Mouse (Mus musculus) kidney, embryonic 16.5 days (tissue): Measurements from ENCODE around the gene Atg3. TPM values are rescaled to one million over a fixed set of nuclear protein-coding genes. Genes with fewer than 3 reads are reported as not detected.

ENCODE experiments used
- ATAC-seq: fragments of 200-750 bp; cut with Nextera tagmentation; 2 replicates; pipeline ENCODE4 v1.8.0; 2017; ENCODE audit warnings: moderate TSS enrichment; ENCODE audit not compliant: low FRiP score, low TSS enrichment
- H3K27ac ChIP-seq: fragments of 300-500 bp; sonication (generic); 2 replicates; pipeline ENCODE4 v1.5.1; 2014; ENCODE audit warnings: low read length
- H3K27me3 ChIP-seq: fragments of 300-500 bp; sonication (generic); 2 replicates; pipeline ENCODE4 v1.6.1; 2014; ENCODE audit warnings: low read length, control low read depth, mixed read lengths; ENCODE audit not compliant: insufficient read depth
- H3K36me3 ChIP-seq: fragments of 300-500 bp; sonication (generic); 2 replicates; pipeline ENCODE4 v1.6.1; 2014; ENCODE audit warnings: low read length, control low read depth, mixed read lengths; ENCODE audit not compliant: insufficient read depth
- H3K4me1 ChIP-seq: fragments of 300-500 bp; sonication (generic); 2 replicates; pipeline ENCODE4 v1.6.1; 2014; ENCODE audit warnings: low read length, control low read depth, mixed read lengths; ENCODE audit not compliant: insufficient read depth
- H3K4me2 ChIP-seq: fragments of 300-500 bp; sonication (generic); replicated peaks from 2 replicates; pipeline ENCODE4 v1.6.1; 2014; ENCODE audit warnings: low read depth, low read length
- H3K4me3 ChIP-seq: fragments of 300-500 bp; sonication (generic); 2 replicates; pipeline ENCODE4 v1.5.1; 2014; ENCODE audit warnings: mild to moderate bottlenecking, low read length
- H3K9ac ChIP-seq: fragments of 300-500 bp; sonication (generic); replicated peaks from 2 replicates; pipeline ENCODE4 v1.6.1; 2014; ENCODE audit warnings: low read length
- H3K9me3 ChIP-seq: fragments of 300-500 bp; sonication (generic); 2 replicates; pipeline ENCODE4 v1.6.1; 2016; ENCODE audit warnings: low read length, control low read depth
- WGBS: fragments of 180-500 bp; shearing (Covaris S2); extraction: QIAGEN DNeasy Blood & Tissue Kit; methylation state at CpG from one replicate; pipeline ENCODE4 v1.1.7; 2014; 5-methylcytosine and 5-hydroxymethylcytosine counted together
- polyA plus RNA-seq: library from polyadenylated mRNA; unstranded; fragments of >200 nt; fragmentation: Nextera tagmentation; extraction: Ambion mirVana; gene quantifications from 2 replicates; pipeline ENCODE4 v1.2.1, GENCODE M21; 2015

Gene Atg3
- polyA plus RNA-seq = 30.9 and 37.0 TPM in 2 replicates

DNA sequence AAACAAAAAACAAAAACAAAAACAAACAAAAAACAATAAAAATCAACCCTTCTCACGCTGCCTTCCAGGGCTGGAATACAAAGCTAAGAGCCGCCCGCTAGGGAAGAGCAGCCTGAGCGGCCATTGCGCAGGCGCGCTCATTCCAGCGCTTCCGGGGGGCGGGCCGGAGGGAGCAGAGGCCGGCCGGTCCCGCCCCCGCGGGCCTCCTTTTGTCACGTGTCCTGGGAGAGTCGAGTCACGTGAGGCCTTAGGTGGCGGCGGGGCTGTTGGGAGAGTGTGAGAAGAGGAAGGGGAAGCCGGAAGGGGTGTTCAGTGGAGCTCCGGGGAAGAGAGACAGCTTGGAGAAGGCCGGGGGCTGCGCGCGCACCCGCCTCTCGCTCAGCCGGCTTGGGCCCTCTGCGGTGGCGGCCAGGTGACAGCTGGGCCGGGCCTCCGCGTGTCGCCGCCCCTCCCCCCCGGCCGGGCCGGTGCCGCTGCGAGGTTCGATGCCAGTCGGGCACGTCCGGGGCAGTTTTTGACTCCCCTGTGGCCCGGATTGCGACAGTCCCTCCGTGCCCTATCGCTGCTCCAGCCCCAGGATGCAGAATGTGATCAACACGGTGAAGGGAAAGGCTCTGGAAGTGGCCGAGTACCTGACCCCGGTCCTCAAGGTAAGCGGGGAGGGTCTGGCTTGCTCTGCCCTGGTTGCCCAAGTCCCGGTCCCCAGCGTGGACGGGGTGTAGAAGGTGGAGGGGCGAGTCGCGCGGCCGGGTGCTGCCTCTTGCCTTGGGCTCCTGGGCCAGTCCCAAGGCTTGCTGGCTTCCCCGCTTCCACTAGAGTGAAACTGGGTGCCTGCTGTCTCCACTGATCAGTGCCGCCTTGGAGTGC, at the start of gene Atg3, which contains the start of gene Slc35a5:
Gene Atg3 (plus strand): TSS at position 264 of the 867 bp plus-strand sequence.
Gene Slc35a5 (minus strand): TSS at position 185 of the 867 bp plus-strand sequence.
- WGBS = under 1% methylated on average over 59 of the region's 64 CpGs
- peak within 1 kb of the TSS; percentile 89 for H3K4me3 ChIP-seq
- H3K27ac ChIP-seq = peak within 1 kb of the TSS; percentile 93
- H3K36me3 ChIP-seq = no peaks in the 10 kb centered on the region
- H3K27me3 ChIP-seq = no peaks in the 10 kb centered on the region
- peak within 1 kb of the TSS; percentile 83 for H3K4me2 ChIP-seq
- peak; percentile 99 for ATAC-seq
- H3K9ac ChIP-seq = peak within 1 kb of the TSS; percentile 90
- no peaks in the 10 kb centered on the region for H3K9me3 ChIP-seq
- H3K4me1 ChIP-seq = peaks cover 12% of the 10 kb centered on the region; the same call in 1 of the 2 replicates

DNA sequence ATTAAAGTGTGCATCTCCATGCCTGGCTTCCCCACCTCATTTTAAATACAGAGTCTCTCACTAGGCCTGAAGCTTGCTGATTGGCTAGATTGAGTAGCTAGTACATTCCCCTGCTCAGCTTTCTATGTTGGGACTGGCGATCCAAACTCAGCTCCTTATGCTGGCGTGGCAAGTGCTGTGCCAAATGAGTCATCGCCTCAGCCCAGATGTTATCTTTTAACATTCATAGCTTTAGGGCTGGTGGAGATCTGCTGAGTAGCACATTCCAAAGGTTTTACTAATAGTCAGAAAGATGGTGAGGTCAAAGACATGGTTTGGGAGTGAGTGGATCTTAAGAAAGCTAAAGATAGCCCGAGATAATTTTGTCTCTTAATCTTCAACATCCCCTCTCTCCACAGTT, 48.1 kb upstream of the Atg3 start:
- Histone ChIP-seq H3K9ac (no peak overlapping the region), H3K4me2 (no peak overlapping the region), H3K27ac (no peak overlapping the region), H3K27me3 (no peaks in the 10 kb centered on the region), H3K36me3 (peaks cover 2% of the 10 kb centered on the region; the same call in 1 of the 2 replicates), H3K9me3 (no peaks in the 10 kb centered on the region), H3K4me3 (no peak overlapping the region), H3K4me1 (no peaks in the 10 kb centered on the region)
- ATAC-seq = peak; percentile 77; the same call in 1 of the 2 replicates
- 47% methylated on average over 4 of the region's 4 CpGs for WGBS

DNA sequence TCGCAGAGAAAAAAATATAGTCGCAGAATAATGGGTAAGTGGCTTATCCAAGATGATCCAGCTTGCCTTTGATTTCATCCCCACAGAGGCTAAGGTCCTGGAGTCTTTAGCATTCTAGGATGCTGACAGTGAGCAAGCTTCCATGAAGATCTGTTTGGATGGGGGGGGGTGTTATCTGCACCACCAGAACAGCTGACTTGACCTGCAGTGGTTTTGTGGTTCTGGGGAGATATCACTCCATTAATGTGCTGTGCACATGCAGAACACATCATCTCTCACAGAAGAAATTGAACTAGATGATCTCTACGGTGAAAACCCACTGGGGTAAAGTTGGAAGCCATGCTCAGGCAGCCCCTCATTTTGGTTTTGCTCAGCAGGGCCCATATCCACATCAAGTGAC, 41.4 kb upstream of the Atg3 start:
- no peak overlapping the region for H3K9ac ChIP-seq
- H3K4me1 ChIP-seq = peaks cover 7% of the 10 kb centered on the region
- no peaks in the 10 kb centered on the region for H3K9me3 ChIP-seq
- H3K27ac ChIP-seq = no peak overlapping the region
- H3K4me3 ChIP-seq = no peak overlapping the region
- H3K36me3 ChIP-seq = peaks cover 13% of the 10 kb centered on the region; the same call in 1 of the 2 replicates
- no peak for ATAC-seq
- H3K4me2 ChIP-seq = no peak overlapping the region
- WGBS = 85% methylated on average over 3 of the region's 3 CpGs
- H3K27me3 ChIP-seq = no peaks in the 10 kb centered on the region

DNA sequence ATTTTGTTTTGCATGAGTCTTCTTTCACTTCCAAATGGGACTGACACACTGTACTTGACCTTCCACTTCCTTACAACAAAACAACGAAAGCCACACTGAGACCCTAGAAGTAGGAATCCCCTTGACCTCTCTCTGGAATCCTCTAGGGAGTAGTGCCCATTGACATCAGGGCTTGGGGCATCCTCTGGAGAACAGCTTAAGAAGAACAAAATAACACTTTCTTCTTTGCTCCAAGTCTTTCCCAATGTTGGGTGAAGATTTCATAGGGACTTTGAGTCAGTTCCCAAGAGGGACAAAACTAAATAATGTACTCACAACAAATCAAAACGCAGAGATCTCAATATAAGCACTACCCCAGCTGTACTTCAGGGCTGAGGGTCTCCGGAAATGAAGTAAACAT, 39.8 kb upstream of the Atg3 start:
- 72% methylated on average over 3 of the region's 3 CpGs for WGBS
- H3K4me2 ChIP-seq = no peak overlapping the region
- H3K27me3 ChIP-seq = no peaks in the 10 kb centered on the region
- no peaks in the 10 kb centered on the region for H3K9me3 ChIP-seq
- H3K27ac ChIP-seq = no peak overlapping the region
- ATAC-seq = no peak
- no peak overlapping the region for H3K9ac ChIP-seq
- H3K4me3 ChIP-seq = no peak overlapping the region
- peaks cover 7% of the 10 kb centered on the region for H3K4me1 ChIP-seq
- H3K36me3 ChIP-seq = peaks cover 12% of the 10 kb centered on the region; the same call in 1 of the 2 replicates

DNA sequence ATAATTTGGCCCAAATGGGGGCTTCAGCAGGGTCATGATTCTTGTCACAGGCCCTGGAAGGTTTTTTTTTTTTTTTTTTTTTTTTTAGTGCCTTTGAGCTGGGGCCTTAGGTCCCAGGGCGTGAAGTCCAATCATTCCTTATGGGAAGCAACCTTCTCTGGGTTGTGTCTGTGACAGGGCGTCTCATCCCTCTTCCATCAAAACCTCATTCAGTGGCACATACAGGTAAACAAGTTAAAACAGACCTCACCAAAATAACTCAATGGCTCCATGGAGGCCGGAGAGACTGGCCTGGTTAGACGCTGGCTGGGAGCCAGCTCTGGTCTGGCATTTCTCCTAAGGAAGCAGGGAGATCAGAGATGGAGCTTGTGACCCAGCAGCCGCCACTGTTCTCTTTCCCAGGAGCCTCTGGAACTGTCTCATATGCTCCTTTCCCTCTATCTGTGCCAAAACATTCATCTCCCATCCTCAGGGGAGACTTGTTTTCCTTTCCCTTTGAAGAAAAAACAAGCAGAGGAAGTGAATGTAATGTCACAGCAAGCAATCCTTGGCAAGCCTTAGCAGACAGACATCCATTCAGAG, 37.6 kb upstream of the Atg3 start:
- Histone ChIP-seq H3K4me2 (no peak overlapping the region), H3K4me1 (peaks cover 10% of the 10 kb centered on the region), H3K4me3 (no peak overlapping the region), H3K9me3 (no peaks in the 10 kb centered on the region), H3K9ac (no peak overlapping the region), H3K27ac (peak overlapping the region; percentile 46; the same call in 1 of the 2 replicates), H3K36me3 (peaks cover 12% of the 10 kb centered on the region; the same call in 1 of the 2 replicates), H3K27me3 (no peaks in the 10 kb centered on the region)
- peak; percentile 51 for ATAC-seq
- WGBS = 51% methylated on average over 5 of the region's 5 CpGs

DNA sequence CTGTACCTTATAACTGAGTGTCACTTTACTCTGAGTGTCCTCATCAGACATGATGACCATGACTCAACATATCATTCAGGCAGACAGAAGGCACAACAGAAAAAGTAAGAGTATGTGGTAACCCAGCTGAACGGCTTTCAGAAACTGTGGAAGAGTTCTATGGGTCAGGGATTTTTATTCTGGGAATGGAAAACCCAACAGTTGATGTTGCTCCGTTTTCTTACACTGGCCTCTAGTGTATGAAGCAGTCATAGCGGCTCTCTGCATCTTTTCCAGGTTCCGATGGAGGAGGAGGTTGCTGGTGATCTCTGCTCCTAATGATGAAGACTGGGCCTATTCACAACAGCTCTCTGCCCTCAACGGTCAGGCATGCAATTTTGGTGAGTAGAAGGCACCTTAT, 36.0 kb upstream of the Atg3 start:
- H3K9ac ChIP-seq = no peak overlapping the region
- H3K4me2 ChIP-seq = no peak overlapping the region
- peaks cover 7% of the 10 kb centered on the region; the same call in 1 of the 2 replicates for H3K36me3 ChIP-seq
- no peak overlapping the region for H3K27ac ChIP-seq
- ATAC-seq = no peak
- no peaks in the 10 kb centered on the region for H3K27me3 ChIP-seq
- no peaks in the 10 kb centered on the region for H3K9me3 ChIP-seq
- H3K4me1 ChIP-seq = peaks cover 10% of the 10 kb centered on the region
- 69% methylated on average over 5 of the region's 5 CpGs for WGBS
- no peak overlapping the region for H3K4me3 ChIP-seq

DNA sequence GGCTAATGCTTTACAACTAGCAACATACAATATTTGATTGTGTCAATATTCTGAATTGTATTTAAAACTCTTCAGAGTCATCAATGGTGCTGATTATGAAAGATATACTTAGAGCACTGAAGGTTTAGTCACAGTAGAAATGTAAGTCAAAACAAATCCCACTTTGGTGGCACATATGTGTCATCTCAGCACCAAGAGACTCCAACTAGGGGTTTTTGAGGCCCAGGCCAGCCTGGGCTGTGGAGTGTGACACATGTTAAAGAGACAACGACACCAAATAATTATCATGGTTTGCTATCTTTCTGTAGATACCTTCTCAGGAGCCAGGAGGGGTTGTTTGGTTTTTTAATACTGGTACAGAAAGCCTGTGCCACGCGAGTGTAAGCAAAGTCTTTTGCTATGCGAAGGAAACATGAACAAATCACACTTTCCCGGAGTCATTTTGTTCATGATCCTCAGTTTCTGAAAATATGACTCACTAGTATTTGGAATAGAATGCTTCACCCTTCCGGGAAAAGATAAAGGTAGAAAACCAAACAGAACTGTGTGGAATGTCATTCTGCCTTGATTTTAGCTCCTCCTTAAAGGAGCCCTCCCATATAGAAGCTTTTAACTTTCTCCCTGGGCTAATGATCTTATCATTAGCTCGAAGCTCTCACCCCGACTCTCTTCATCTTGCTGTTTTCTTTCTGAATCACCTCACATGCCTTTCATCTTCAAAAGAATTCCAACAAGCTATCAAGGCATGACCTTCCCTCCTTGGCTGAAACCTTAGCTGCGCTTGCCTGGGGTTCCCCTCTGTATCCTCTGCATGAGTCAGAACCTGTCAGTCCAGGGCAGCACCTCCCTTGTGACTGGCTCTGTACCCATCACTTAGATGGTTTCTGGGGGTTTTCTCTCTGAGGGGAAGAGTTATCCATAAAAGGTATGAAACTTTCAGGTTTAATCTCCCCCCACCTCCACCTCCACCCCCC, 34.1 kb upstream of the Atg3 start:
- Histone ChIP-seq H3K9me3 (no peaks in the 10 kb centered on the region), H3K27ac (no peak overlapping the region), H3K4me3 (no peak overlapping the region), H3K9ac (no peak overlapping the region), H3K4me1 (peaks cover 10% of the 10 kb centered on the region), H3K36me3 (peaks cover 7% of the 10 kb centered on the region; the same call in 1 of the 2 replicates), H3K27me3 (no peaks in the 10 kb centered on the region), H3K4me2 (no peak overlapping the region)
- WGBS = 52% methylated on average over 9 of the region's 9 CpGs
- peak; percentile 91 for ATAC-seq

DNA sequence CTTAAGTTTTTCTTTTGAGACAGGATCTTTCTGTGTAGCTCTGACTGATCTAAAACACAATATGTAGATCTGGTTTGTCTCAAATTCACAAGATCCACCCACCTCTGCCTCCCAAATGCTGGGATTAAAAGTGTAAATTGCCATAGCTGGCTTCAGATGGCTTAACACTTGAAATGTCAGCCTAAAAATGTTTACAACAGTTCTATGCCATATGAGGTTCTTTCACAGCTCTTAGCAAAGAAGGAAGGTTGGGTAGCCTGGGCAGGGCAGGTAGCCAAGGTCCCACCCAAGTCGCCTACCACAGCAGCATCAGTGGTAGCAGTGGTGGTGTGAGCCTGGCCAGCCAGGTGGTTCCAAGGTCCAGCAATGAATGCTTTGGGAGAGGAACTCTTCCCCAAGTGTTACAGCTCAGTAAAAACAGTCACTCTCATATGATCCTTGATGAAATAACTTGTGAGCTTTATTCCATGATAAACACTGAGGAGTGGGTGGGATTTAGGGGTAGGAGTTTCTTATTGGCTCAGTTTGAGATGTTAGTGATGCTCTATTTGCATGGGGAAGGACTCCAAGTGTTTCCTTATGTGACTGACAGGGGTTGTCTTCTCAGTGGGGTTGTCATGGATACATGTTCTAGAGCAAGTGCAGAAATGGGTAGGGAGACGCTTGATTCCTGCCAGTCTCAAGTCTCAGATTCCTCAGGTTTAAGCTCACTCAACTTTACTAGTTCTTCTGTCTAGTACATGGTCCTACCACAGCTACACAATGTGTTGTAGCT, 30.5 kb upstream of the Atg3 start:
- no peak overlapping the region for H3K4me2 ChIP-seq
- H3K9me3 ChIP-seq = no peaks in the 10 kb centered on the region
- no peaks in the 10 kb centered on the region for H3K27me3 ChIP-seq
- H3K36me3 ChIP-seq = peaks cover 13% of the 10 kb centered on the region
- WGBS = 91% methylated on average over 2 of the region's 2 CpGs
- peaks cover 3% of the 10 kb centered on the region; the same call in 1 of the 2 replicates for H3K4me1 ChIP-seq
- H3K27ac ChIP-seq = no peak overlapping the region
- H3K4me3 ChIP-seq = no peak overlapping the region
- no peak overlapping the region for H3K9ac ChIP-seq
- ATAC-seq = no peak

DNA sequence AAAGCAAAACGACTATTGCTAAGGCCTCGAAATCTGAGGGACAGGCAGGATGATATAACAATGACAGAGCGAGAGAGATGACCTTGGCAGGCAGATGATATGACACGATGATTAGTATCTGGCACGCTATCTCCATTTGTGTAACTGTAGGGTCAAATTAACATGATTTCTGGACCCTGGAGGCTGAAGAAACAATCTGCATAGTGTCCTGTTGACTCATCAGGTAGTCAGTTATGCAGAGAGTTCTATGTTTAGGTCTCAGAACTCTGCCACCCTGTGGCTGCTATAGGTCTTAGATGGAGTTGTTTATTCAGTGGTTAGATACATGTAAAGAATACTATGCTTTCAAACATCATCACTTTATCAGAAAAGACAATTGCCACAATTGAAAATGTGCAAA, 16.9 kb upstream of the Atg3 start:
- Histone ChIP-seq H3K4me2 (no peak overlapping the region), H3K27me3 (no peaks in the 10 kb centered on the region), H3K4me1 (no peaks in the 10 kb centered on the region), H3K36me3 (peaks cover 49% of the 10 kb centered on the region), H3K4me3 (no peak overlapping the region), H3K27ac (no peak overlapping the region), H3K9ac (no peak overlapping the region), H3K9me3 (no peaks in the 10 kb centered on the region)
- no peak for ATAC-seq
- WGBS = 94% methylated on average over 5 of the region's 5 CpGs
